Mouse (Mus musculus) urinary bladder, postnatal 36 days (tissue): ENCODE measurements around the gene Camta2.
A peak's percentile ranks its signal among the peaks of the same experiment; 100 is the strongest.

Experiments
- DNase-seq, 2 experiments: peaks; one replicate each; pipeline ENCODE4 v3.0.0; 2022; ENCODE audit warnings: low spot score in 2 of 2, mixed read lengths in 1 of 2

Gene Camta2

DNA sequence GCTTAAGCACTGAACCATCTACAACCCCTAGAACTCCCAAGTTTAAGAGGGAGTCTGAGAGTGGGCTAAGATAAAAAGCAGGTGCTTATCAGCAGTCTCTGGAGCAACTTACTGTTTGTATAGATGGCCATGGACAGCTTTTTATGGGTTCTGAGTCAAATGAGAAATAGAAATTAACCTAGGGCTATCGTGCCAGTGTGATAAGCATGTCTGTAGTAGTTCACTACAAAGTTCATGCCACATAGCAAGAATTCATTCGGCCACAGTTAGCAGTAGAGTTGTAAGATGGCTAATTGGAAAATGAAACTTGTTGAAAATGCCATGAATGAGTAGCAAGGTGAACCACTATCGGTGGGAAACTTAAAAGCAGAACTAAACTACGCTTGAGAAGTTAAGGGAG lies 39.4 kb downstream of the Camta2 start:
- DNase-seq: no peak

DNA sequence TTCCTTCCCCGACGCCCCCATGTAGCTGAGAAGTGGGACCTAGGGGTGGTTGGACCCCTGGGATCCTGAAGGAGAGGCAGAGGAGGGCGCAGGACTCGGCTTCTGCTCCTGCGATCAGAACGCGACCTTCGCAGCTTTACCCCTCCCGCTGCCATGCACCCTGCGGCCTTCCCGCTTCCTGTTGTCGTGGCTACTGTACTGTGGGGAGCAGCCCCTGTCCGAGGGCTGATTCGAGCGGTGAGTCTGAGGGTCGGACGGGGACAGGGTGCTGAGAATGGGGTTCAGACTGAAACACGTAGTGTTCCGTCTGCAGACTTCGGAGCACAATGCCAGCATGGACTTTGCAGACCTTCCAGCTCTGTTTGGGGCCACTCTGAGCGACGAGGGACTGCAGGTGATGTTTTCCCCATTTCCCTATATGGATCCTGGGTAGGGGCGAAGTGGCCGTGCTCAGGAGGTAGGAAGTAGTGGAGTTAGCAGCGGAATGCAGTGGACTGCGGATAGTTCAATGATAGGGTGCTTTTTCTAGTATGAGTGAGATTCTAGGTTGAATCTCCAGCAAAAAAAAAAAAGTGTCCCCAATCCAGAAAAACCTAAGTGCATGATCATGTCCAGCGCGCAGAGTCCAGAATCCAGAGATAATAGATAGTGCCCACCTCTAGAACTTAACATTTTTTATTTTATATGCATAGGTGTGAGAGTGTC lies 40.0 kb downstream of the Camta2 start:
- DNase-seq: peak in 1 of 2 experiments; percentile 28

DNA sequence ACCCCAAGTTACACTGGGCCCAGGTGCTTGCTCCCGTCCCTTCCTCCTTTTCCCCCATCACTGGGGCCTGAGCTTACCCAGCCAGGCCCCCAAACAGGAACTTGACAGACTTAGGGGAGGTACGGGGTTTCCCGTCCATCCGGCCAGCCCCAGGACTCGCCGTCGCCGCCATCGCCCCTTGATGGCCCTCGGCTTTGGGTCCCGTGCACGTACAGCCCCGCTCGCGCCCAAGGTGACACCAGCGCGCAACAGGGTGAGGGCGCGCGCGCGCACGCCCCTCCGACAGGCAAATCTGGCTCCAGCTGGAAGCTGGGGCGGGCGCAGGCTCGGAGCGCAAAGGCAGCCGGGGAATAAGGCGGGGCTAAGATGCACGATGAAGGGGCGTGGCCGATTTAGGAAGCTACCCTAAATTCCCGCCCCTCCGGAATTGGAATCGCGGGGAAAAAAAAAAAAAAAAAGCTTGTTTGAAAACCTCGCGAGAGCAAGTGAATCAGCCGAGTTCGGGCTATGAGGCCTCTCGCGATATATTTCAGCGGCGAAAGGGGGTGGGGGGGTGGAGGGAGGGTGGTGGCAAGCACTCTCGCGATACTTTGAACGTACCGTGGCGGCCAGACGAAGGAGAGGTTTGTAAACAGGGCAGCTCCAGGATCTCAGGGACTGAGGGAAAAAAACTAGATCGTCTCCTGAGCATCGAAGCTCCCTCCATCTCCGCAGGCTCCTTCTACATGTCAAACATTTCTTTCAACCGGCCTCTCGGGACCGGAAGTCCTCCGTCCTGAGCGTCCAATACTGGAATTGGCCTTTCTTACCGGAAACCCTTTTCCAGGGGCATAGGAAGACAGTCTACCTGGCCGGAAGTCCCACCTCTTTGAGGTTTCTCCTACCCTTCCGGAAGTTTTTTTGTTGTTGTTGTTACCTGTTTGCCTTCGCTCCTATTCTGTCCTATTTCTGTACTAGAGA lies 40.9 kb downstream of the Camta2 start, which contains the start of the genes Rnf167 and Slc25a11:
Gene Rnf167 (plus strand): TSS at position 545 of the 960 bp plus-strand sequence.
Gene Slc25a11 (minus strand): TSS at position 789 of the 960 bp plus-strand sequence.
- DNase-seq: peak; percentile 91 to 96

DNA sequence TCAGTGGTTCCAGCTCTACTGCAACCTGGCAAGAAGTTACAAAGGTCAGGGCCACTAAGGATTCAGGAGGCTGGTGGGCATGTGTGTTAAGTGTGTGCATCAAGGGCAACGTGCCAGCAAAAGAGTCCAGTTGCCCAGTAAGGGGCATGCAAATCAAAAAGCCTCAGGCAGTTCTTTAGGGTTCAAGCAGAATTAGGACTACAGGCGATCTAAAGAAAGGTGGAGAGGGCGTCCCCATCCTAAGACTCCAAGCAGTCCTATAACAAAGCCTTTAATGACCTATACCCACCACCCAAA lies 41.7 kb downstream of the Camta2 start:
- DNase-seq: no peak

DNA sequence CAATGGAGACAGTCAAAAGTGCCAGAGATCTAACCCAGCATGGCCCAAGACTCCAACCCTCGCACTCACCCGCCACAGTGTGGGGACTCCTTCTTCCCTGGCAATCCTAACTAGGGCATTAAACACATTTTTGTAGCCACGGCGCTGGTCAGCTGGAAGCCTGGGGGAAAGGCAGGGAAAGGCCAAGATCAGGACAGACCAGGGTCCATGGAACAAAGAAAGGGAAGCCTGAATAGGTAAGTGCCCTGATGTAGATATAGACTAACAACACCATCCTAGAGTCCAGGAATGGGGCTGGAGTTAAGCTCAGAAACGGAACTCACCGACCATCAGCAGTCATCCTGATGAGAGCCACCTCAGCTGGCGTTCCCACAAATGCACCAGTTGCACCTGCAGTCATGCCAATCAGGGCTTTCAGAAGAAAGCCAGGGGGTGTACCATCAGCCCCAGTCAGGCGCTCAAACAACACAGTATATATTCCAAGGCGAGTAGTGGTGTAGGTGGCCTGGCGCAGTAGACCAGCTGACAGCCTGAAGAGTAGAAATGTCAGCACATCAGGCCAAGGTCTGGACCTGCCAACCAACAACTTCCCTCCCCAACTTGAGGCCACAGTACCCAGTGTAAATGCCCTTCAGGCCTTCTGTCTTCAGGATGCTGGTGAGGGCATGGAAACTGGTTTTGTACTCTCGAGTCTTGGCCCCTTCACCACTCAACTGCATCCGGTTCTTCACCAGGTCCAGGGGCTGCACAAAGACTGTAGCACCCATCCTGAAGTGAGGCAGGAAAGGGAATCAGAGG lies 42.2 kb downstream of the Camta2 start:
- DNase-seq: no peak

DNA sequence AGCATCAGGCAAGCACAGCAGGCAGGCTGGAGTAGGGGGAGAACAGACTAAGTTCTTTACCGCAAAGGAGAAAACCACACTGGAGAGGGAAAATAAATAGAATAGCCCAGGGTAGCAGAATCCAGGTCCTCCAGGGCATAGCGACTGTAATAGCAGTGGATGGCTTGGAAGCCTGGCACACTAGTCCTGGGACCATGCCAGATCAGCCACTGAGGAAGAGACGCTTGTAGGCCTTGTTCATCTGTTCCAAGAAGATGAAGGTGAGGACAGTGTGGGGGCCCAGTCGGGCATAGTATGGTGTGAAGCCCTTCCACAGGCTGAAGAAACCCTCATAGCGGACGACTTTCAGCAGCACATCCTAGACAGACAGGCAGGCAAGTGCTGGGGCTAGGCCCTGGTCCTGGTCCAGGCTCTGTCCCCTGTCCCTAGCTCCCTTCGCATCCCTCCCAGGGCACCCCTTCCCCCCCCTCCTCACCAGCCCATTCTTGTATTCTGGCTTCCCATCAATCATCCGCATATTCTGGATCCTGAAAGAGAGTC lies 43.3 kb downstream of the Camta2 start:
- DNase-seq: no peak

DNA sequence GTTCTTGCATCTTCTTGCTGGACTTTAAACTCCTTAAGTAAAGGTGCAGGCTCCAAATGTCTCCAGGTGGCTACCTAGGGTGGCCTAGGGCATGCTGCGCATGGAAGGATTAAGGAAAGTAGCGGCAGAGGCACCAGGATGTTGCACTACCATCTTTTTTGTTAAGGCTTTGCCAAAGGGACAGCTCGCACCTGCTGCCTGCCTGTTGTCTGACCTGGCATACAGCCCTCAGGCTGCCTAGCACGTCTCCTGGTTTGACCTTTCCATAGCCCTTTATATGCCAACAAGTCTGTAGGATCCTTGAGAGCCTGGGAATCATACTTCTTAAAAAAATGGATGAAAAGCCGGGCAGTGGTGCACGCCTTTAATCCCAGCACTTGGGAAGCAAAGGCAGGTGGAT lies 44.9 kb downstream of the Camta2 start:
- no peak for DNase-seq

DNA sequence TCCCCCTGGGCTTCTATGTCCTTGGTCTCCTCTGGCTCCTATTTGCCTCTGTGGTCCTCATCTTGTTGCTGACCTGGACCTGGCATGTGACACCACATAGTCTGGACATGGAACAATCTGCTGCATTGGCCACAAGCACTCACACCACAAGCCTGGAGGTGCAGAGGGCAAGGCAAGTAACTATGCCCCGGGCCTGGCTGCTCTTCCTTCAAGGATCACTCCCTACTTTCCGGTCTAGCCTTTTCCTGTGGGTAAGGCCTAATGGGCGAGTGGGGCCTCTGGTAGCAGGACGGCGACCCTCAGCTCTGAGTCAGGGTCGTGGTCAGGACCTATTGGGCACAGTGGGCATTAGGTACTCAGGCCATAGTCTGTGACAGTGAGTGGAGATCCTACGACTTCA lies 46.7 kb downstream of the Camta2 start:
- no peak for DNase-seq

DNA sequence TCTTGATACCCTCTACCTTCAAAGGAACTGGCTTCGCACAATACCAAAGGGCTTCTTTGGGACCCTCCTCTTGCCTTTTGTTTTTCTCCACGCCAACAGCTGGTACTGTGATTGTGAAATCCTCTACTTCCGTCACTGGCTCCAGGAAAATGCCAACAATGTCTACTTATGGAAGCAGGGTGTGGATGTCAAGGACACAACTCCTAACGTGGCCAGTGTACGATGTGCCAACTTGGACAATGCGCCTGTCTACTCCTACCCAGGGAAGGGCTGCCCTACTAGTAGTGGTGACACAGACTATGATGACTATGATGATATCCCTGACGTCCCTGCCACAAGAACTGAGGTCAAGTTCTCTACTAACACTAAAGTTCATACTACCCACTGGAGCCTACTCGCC lies 47.9 kb downstream of the Camta2 start:
- no peak for DNase-seq

DNA sequence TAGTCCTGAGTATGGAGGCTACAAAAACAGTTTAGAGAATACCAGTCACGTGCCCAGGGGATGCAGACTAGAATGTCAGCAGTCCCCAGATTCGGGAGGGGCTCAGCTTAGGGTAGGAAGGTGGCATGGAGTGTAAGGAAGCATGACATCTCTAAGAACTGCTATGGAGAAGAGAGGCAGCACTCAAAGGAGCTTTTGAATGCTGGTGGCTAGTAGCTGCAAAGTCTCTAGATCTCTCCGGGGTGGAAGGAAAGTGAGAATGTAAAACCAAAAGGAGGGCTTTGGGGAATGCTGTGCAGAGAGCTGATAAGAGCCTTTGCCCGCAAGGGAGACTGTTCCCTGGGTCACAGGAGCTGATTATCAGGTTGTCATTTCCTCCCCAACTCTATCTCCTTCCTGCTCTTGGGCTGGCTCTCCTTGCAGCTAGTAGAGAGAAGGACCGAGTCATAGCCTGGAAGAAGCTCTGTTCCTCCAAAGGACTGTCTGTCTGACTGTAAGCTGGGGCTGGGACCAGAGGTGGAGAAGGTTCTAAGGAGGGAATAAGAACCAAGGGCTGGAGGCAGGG lies 49.1 kb downstream of the Camta2 start, which contains the start of gene Gp1ba:
Gene Gp1ba (plus strand): TSS at position 409 of the 565 bp plus-strand sequence.
- no peak for DNase-seq

DNA sequence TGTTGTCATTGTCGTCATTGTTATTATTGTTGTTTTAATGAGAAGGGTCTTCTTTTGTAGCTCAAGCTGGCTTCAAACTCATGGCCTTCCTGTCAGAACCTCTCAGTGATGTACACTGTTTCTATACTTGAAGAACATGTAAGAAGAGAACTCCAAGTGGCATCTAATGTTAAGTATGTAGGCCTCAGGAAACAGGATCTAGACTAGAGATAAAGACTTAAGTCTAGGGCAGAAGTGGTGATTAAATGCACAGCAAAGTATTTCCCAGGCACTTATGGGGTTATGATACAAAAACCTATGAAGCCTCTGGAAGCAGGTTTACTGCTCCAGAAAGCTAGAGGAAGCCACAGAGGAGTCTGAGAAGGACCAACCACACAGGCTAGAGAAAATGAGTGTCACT lies 49.6 kb downstream of the Camta2 start:
- DNase-seq: no peak

DNA sequence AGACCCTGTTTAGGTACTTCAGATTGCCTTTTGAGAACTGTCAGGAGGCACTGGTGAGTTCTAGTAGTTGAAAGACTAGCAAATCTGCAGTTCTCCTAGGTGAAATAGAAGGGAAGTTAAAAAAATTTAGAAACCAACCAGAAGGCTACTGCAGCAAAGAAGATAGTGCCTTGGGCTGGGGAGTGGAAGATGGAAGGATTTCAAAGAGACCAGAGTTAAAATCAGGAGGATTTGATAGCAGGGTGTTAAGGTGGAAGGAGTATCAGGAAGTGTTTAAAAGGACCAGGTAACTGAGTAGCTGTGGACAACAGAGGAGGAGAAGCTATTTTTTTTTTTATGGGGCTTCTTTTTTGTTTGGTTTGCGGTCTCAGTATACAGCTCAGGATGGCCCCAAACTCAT lies 50.1 kb downstream of the Camta2 start:
- DNase-seq: no peak

DNA sequence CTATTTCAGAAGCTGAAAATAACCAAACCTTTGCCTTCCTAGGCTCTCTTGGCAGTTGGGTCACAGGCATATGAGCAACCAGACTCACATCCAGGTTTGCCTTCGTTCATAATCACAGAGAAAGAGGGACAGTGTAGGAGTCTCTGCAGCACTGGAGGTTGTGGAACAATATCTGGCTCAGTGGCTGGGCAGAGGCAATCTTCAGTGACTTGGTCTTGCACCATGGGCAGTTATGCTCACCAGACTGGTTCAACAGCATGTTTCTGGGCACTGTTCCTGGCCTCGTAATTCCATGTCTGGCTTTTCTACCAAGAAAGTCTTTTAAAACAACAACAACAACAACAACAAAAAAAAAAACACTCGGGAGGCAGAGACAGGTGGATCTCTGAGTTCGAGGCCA lies 52.3 kb downstream of the Camta2 start:
- no peak for DNase-seq

DNA sequence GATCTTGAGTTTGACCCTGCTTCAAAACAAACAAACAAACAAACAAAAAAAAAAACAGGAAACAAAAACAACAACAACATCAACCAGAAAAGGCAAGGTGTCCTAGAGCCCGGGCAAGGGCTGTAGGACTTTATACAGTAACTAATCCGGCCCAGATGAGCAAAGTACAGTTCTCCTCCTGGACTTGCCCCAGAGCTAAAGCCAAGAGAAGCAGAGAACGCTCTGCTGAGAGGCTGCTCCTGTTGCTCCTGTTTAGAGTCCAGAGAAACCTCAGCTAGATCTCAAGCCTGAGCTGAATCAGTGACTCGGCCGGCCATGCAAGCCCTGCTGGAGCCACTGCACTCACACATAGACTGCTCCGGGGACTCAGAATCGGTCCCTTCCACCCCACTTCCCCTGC lies 57.8 kb downstream of the Camta2 start:
- DNase-seq: no peak

DNA sequence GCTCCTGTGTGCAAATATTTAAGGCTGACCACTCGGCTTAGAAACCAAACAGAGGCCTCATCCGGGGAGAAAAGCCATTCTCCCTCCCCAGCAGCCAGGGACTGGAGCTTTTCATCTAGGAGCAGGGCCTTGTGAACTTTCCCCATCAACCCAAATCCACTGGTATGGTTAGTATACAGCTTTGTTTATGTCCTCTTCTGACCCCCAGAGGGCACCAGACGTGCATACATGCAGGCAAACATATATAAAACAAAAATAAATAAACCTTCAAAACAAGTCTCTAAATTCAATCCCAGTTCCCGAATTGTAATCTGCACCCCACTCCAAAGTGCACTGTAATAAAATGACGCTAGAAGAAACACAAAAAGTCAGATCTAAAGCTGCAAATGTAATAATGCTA lies 58.3 kb downstream of the Camta2 start:
- no peak for DNase-seq

DNA sequence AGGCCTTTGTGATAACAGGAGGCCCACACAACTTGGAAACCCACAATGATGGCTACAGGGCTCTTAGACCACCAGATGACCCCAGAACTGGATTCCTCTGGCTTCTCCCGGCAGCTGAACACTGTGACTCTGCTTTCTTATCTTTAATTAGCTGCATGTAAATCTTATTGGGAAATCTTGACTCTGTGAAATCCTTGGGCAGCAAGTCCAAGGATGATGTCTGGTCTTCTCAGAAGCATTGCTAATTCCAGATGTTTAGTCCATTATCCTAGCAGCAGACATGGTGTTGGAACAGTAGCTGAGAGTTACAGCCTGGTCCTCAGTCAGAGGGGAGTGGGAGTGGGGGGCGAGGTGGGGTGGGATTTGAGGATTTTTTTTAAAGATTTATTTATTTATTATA lies 59.5 kb downstream of the Camta2 start:
- DNase-seq: no peak

DNA sequence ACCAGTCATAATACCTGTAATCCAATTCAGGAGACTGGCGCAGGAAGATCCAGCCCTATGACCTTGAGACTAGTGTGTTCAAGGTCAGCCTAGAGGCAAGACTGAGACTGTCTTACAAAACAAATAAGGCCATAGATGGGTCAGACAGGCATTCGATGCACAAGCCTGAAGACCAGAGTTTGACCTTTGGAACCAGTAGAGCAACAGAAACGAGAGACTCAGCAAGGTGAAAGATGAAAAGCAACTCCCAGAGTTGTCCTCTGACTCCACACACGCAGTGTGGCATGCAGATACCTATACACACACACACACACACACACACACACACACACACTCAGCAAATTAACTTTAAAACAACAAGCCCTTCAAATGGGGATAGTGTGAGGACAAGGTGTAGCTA lies 61.0 kb downstream of the Camta2 start:
- no peak for DNase-seq

DNA sequence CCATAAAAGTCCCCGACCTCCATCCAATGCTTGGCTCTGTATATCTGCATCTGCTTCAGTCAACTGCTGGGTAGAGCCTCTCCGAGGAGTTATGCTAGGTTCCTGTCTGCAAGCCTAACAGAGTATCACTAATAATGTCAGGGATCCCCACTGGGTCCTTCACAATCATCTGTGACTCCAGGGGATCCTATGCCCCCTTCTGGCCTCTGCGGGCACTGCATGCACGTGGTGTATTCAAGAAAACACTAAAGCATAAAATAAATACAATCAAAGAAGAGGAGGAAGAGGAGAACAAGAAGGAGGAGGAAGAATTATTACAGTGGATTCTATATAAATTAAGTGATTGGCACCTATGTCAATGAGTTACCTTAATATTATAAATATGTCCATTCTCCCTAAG lies 62.4 kb downstream of the Camta2 start:
- no peak for DNase-seq

DNA sequence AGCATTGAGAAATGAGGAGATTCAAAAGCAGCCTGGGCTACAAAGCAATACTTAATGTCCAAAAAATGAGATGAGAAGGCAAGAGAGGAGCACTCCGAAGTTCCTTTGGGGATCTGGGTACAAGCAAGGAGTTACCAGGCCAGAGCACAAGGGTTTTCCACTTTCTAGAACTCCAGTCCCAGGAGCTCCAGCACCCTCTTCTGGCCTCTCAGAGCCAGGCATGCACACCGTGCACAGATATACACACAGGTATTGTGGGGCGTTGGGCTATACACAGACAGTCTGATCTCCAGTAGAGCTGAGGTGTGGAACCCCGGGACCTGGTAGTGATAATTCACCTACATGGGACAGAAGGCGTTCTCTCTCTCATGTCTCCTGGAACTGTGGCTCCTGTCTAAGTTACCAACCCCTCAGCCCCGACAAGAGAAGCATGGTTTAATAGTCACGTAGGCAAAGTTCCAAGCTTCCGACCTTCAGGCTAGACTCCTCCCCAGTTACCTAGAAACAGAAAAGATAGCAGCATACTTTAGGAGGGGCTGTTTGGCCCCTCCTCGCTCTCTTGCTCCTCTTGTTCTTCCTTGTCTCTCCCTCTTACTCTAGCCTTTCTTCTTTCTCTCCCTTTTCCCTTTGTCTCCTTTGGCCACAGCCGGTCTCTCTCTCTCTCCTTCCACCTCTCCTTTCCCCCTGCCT lies 64.7 kb downstream of the Camta2 start:
- DNase-seq: no peak

DNA sequence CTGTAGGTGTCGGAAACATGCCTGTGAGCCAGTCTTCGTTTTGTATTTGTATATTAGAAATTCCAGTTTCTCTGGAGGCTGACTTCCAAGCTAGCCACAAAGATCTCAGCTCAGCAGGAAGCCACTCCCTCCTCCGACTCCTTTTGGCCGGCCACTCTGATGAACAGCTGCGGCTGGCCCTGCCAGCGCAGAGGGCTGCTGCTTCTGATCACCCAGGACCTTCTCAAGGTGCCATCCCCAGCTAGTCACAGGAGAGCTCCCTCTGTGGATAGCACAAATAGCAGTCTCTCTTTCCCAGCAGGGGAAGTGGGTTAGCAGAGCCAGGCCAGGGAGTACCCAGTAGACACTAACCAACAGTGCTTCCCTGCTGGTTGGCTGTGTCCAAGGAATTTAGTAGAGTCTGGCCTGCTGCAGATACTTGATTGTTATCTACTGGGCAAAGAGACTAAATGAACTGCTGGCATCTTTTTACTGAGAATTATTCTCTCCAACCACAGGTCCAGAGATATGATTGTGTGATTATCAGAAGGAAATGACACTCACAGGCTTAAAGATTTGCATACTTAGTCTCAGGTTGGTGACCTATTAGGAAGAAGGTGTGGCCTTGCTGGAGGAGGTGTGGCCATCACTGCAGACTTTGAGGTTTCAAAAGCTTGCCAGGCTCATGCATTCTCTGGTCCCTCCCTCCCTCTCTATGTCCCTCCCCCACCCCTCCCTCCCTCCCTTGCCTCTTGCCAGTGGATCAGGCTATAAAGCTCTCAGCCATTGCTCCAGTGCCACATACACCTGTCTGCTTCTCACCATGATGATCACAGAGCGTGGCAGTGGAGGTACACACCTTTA lies 65.7 kb downstream of the Camta2 start:
- DNase-seq: no peak
